Mouse (Mus musculus): ENCODE data around the gene Pear1.
"Not testable (repeated sequence)": the region's sequence is repeated elsewhere in the genome, so short reads cannot be mapped to it uniquely, and the experiment has no call there.

Pear1 gene

GRCm38 (mm10) chr3:87824206-87824605 lies at the start of gene Pear1:
TSS of gene Pear1 (minus strand) at chr3:87824306.
- not testable (repeated sequence) for DNase-seq

DNA sequence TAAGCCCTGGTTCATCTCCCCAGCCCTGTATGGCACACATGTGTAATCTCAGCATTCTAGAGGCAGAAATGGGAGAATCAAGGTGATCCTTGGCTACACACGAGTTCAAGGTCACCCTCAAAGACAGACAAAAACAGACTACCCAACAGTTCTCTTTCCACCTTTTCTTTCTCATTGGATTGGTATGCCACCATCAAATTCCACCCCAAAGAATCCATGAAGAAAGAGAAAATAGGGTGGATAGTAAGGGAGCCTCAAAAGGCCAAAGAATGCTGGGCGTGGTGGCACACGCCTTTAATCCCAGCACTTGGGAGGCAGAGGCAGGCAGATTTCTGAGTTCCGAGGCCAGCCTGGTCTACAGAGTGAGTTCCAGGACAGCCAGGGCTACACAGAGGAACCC lies 40.0 kb upstream of the Pear1 start:
- not testable (repeated sequence) for DNase-seq

DNA sequence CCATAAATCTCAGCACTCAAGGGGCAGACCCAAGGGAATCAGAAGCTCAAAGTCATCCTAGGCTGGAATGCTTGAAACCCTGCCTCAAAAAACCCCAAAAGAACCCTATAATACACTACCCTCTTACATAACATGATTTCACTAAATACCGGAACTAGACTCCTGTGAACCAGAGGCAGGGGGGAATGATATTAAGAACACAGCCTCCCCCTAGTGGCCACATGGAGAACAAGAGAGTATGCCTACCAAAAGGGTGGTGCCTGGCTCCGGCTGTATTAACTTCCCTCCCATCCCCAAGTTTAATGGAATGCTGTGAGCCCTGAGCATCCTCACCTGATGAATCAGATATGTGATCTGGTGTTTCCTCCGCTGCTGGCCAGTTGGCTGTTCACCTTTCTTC lies 35.7 kb upstream of the Pear1 start:
- peak; percentile 72 for DNase-seq

GRCm38 (mm10) chr3:87857666-87858065 lies 33.6 kb upstream of the Pear1 start:
- DNase-seq = no peak

DNA sequence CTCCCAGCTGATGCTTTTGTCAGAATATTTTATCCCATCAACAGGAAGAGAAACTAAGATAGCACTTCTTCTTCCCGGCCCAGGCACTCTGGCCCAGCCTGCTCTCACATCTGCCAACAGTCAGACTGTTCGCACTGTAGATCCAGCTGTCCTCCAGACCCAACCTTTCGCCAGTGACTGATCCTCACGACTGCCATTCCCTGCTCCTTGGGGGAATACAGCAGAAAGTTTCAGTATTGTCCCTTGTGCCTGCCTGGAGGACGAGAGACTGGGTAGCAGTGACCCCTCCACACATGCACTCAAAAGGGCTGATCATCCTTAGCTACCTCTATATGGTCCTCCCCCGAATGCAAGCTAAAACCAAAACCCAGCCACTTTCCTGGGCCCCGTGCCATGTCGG lies 31.8 kb upstream of the Pear1 start:
- no peak for DNase-seq

- DNase-seq = no peak
These were observed 30.9 kb upstream of the Pear1 start for GRCm38 (mm10) chr3:87854795-87855568.

DNA sequence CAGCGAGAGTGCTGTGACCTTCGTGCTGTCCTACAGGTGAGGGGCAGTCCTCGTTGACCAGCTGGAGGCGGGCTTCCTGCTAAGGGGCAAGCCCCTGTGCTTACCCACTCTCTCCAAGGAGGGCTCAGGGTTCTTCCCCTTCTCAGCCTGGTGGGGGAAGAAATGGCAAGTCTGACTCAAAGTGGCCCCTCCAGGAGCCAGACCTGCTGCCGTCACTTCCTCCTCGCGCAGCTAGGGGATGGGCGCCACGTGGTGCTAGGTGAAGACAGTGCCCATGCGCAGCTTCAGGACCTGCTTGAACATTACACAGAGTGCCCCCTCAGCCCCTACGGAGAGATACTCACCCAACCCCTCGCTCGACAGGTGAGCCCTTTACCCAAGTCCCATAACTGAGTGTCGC lies 25.0 kb upstream of the Pear1 start:
- no peak for DNase-seq

- DNase-seq = peak; percentile 79
These were observed 23.6 kb upstream of the Pear1 start for GRCm38 (mm10) chr3:87847680-87848079.

DNA sequence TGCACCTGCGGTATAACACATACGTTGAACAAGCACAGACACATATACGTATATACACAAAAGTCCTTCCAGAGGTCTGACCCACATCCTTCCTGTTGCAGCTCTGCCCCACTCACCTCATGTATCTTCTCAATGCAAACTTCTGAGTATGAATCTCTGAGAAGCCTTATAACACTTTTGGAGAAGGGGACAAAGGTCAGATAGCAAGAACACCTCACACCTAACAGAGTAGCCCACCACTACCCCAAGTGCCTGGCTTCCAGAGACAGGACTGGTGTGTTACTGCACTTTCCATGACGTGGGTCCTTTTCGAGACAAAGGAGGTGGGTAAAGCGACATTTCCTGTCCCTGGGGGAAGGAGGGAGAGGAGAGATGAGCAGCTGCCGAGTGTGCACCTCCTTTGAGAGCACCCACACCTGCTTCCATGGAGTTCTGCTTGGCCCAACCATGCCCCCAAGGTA lies 22.6 kb upstream of the Pear1 start, which contains the start of gene Sh2d2a:
Gene Sh2d2a (plus strand): TSS at position 106 of the 461 bp plus-strand sequence.
- DNase-seq = peak; percentile 85

DNA sequence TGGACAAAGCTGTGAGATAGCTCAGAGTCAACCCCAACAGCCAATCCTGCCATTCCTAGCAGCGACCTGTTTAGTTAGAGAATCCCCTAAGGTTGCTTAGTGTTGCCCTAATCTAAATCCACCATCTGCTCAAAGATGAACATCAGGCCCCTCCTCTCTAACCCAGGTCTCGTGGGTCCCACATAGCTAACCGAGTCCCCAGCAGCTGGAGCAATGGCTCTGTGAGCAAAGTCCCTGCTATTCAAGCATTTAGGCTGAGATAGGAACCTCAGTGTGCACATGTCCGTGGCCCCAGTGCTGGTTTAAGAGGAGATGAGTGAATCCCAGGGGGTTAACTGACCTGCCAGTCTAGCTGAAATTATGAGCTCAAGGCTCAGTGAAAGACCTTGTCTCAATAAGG lies 22.1 kb upstream of the Pear1 start:
- peak; percentile 54 for DNase-seq

DNA sequence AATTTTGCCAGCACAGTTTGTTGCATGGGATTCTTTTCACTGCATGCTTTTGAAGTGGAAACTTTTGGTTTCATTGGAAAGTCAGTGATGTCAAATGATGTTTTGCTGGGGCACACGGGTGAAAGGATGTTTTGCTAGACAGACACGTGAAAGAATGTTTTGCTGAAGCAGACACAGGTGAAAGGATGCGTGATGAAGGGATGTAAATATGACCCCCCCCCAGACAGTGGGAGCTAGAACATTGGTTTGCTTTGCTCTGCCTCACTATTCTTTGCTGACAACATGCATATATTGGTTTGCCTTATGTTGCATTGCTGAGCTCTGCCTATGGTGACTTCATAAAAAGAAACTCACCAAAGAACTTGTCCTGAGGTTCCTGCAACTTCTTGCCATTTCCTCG lies 20.9 kb upstream of the Pear1 start:
- no peak for DNase-seq

DNA sequence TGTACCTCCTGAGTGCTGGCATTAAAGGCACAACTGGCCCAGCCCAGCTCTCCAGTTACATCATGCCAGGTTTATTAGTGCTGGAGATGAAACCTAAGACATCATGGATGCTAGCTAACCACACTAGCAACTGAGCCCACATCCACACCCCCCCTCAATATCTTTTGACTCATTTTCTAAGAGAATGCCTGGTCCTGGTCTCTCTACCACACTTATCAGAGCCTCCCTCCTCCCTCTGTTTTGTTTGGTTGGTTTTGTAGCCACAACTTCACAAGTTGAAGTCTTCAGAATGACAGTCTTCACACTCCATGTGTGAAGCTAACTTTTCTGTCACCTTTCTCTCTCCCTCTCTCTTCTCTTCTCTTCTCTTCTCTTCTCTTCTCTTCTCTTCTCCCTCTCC lies 16.8 kb upstream of the Pear1 start:
- DNase-seq = no peak

GRCm38 (mm10) chr3:87838622-87839021 lies 14.5 kb upstream of the Pear1 start:
- DNase-seq = peak; percentile 83

DNA sequence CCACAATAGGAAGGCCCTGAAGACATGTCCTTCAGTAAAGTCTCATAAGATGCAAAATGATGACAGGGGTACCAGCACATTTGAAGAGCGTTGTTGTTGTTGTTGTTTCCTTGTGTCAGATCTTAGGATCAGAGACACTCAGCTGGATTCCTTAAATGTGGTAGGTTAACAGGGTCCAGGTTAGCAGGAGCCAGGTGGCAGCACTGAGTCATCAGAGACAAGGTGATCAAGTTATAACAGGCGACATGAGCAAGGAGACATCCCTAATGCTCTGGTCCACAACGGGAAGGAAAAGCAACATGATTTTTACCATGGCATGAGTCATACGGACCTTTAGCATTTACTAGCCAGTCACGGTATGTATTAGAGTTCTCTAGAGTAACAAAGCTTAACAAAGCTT lies 9.4 kb upstream of the Pear1 start:
- DNase-seq = peak; percentile 58

DNA sequence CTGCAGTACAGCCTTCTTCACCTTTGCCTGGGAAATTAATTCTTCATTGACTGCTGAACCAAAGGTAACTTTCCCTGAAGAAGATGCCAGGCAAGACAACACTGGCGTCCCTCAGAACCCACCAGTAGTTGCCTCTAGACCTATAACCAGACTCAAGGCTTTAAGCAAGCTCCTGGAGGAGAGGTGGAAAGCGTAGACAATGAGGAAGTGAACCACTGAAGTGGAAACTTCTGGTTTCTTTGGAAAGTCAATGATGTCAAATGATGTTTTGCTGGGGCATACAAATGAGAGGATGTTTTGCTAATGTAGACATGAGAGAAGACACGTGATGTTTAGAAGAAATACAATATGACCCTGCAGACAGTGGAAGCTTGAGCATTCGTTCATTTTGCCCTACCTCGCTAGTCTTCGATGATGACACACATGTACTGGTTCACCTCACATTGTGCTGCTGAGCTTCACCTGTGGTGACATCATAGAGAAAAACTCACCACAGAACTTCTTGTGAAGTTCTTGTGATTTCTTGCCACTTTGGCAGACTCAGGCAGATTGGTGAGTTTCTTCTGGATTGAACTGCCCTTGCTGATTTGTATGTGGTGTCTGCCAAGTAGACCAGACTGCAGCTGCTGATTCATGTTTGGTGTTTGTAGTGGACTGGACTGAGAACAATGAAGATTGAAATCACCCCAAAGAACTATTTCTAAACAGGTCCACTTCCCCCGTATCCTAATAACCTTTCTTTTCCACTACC lies 8.2 kb upstream of the Pear1 start:
- DNase-seq = no peak

GRCm38 (mm10) chr3:87829025-87829424 lies 4.9 kb upstream of the Pear1 start:
- DNase-seq = peak; percentile 18

- DNase-seq = no peak
These were observed 4.3 kb upstream of the Pear1 start for GRCm38 (mm10) chr3:87828435-87828834.

DNA sequence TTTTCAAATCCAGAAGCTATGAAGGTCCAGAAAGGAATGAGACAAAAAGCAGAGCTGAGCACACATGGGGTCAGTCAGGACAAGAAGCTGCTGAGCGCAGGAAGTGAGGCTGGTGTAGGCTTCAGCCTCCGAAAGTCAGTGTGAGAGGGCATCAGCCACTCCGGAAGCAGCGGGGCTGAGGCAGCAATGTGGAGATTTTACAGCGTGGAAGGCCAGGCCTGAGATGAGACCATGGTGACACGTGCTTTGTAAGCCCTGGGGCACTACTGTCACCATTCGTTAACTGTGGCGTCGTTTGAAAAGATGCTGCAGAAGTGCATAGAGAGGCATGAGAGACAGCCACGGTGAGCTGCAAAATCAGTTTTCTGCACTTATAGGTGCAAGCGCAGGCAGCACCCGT lies 5.9 kb downstream of the Pear1 start:
- DNase-seq = no peak

DNA sequence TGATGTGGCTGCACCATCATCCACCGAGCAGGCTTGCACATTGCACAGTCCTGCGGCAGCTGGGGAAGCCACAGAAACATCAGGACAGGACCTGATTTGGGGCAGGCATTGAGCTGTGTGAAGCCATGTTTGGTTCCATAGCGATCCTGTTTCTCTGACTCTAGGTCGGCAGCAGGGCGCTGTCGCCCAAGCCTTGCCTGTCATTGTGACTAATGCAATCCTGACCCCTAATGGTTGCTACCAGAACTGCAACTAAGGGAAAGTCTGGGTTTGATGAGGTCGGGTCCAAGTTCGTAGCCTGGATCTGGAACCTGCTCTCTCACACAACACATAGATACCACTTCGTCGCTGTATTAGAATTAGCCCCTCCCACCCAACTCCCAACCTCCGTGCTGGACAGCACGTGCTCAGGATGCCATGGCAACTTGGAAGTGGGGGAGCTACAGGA lies 7.4 kb downstream of the Pear1 start:
- DNase-seq = peak; percentile 73

DNA sequence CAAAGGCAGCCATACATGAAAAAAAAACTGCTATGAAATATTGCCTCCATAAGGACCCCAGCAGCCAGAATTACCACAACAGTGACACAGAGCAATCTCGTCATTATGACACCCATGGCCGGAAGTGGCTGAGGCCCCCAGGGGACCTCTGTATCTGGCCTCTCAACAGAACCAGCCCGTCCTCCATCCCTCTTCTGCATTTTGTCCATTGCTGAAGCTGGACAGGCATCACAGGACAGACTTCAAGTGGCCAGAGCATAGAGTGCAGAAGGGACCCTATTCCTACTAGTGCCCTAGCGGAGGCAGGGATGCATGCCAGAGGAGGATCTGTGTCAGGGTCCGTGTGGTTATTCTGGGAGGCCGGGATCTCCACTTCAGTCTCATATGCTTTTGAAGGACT lies 7.9 kb downstream of the Pear1 start:
- DNase-seq = no peak

DNA sequence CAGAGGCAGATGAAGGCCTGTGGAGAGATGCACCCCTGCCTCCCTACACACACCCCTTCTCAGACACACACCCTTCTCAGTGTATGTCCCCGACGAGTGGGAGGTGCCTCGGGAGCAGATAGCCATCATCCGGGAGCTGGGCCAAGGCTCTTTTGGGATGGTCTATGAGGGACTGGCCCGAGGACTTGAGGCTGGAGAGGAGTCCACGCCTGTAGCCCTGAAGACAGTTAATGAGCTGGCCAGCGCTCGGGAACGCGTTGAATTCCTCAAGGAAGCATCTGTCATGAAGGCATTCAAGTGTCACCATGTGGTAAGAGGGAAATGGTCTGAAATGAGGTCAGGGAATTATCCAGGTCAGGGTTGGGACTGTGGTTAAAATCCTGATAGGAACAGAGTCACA lies 11.2 kb downstream of the Pear1 start:
- no peak for DNase-seq

DNA sequence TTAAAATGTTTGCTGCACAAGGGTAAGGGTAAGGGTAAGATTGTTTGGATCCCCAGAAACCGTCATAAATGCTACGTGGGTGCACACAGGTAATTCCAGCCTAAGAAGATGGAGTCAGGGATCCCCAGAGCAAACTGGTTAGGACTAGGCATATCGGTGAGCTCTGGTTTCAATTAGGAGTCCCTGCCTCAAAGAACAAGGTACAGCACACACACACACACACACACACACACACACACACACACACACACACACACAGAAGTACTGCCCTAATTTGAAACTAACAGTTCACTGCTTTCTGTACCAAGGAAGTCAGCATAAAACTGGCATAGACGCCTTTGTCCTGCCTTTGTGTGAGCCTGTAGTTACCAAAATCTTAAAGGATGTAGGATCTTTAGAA lies 11.7 kb downstream of the Pear1 start:
- no peak for DNase-seq

GRCm38 (mm10) chr3:87811297-87811696 lies 12.8 kb downstream of the Pear1 start:
- DNase-seq = no peak

DNA sequence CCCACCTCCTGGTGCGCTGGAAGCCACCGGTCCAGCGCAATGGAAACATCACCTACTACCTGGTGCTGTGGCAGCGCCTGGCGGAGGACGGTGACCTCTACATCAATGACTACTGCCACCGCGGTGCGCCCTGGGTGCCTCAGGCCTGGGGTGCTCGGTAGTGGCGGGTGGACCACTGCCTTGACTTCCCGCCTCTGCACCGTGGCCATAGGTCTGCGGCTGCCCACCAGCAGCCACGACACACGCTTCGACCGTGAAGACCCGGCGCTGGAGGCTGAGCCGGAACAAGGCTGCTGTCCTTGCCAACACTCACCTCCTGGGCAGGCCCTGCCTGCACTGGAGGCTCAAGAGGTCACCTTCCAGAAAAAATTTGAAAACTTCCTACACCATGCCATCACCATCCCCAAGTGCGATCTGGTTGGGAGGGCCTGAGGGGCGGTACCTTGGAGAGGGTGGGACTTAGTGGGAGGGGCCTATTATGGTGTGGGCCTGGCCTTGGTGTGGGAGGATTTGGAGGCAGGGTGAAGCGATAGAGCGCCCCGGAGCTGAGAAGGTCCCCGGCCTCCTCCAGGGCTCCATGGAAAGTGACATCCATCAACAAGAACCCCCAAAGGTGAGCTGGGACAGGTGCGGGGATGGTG lies 14.7 kb downstream of the Pear1 start:
- DNase-seq = no peak

Data from thymus, postnatal 25 days (tissue).